Comparison of ENCODE assay signal across 14 mouse cellular contexts in genomic region chr6:30372627-30373369, GRCm38 (mm10).
"Had no signal": no experiment of that assay in that cellular context is flagged by ENCODE, and none has a peak within 500 bp of the region (broad histone marks: within the 10 kb centered on the region; RNA-seq: fewer than 3 reads in every experiment).

No protein-coding gene starts in this region.

- H3K27me3 ChIP-seq: liver, embryonic 13.5 days; midbrain, embryonic 12.5 days; midbrain, embryonic 15.5 days; neural tube, embryonic 12.5 days; neural tube, embryonic 15.5 days had no signal

- H3K4me3 ChIP-seq: liver, embryonic 13.5 days; midbrain, embryonic 12.5 days; midbrain, embryonic 15.5 days; neural tube, embryonic 12.5 days; neural tube, embryonic 15.5 days had no signal

- H3K4me1 ChIP-seq: liver, embryonic 13.5 days; neural tube, embryonic 12.5 days; neural tube, embryonic 15.5 days had no signal

- H3K27ac ChIP-seq: liver, embryonic 13.5 days; macrophage; midbrain, embryonic 12.5 days; midbrain, embryonic 15.5 days; neural tube, embryonic 12.5 days; neural tube, embryonic 15.5 days; stomach, postnatal 0 days had no signal

- DNase-seq: kidney, adult 8-10 months; kidney, postnatal 14 days; kidney, postnatal 4 days; liver, embryonic 13.5 days; lung, embryonic 14.5 days; right cerebral cortex, adult 18-20 months; right cerebral cortex, postnatal 14 days; thymus, postnatal 25 days had no signal

- H3K9ac ChIP-seq: liver, embryonic 13.5 days; lung, embryonic 14.5 days; midbrain, embryonic 12.5 days; midbrain, embryonic 15.5 days; neural tube, embryonic 12.5 days; neural tube, embryonic 15.5 days had no signal
